Mouse (Mus musculus) left cerebral cortex, adult 9 months (tissue): Measurements from ENCODE around the gene Epha2.

Experiments used
- DNase-seq, 2 experiments: peaks; one replicate each; pipeline ENCODE4 v3.0.0; 2022; ENCODE audit warnings: low spot score in 2 of 2

The Epha2 gene

GRCm38 (mm10) chr4:141329968-141330367 is 28.9 kb downstream of the Epha2 start:
- DNase-seq = no peak

- DNase-seq = no peak
Measured at GRCm38 (mm10) chr4:141331446-141331845, 30.4 kb downstream of the Epha2 start.

- no peak for DNase-seq
Measured at GRCm38 (mm10) chr4:141332258-141332657, 31.2 kb downstream of the Epha2 start.

GRCm38 (mm10) chr4:141334695-141335094 is 33.7 kb downstream of the Epha2 start:
- DNase-seq = no peak

- no peak for DNase-seq
Measured at GRCm38 (mm10) chr4:141335263-141335796, 34.3 kb downstream of the Epha2 start.

GRCm38 (mm10) chr4:141336196-141336595 is 35.2 kb downstream of the Epha2 start:
- DNase-seq = no peak

GRCm38 (mm10) chr4:141337986-141338385 is 36.9 kb downstream of the Epha2 start:
- DNase-seq = no peak

- DNase-seq = no peak
Measured at GRCm38 (mm10) chr4:141338853-141339252, 37.8 kb downstream of the Epha2 start.

- DNase-seq = no peak
Measured at GRCm38 (mm10) chr4:141341477-141341876, 40.4 kb downstream of the Epha2 start.

- no peak for DNase-seq
Measured at GRCm38 (mm10) chr4:141343515-141343914, 42.5 kb downstream of the Epha2 start.

- DNase-seq = no peak
Measured at GRCm38 (mm10) chr4:141345219-141345618, 44.2 kb downstream of the Epha2 start.

- no peak for DNase-seq
Measured at GRCm38 (mm10) chr4:141347365-141347797, 46.3 kb downstream of the Epha2 start.

GRCm38 (mm10) chr4:141348616-141349015 is 47.6 kb downstream of the Epha2 start:
- DNase-seq = no peak

GRCm38 (mm10) chr4:141350015-141350414 is 49.0 kb downstream of the Epha2 start:
- DNase-seq = no peak

GRCm38 (mm10) chr4:141351972-141352371 is 50.9 kb downstream of the Epha2 start:
- no peak for DNase-seq

- no peak for DNase-seq
Measured at GRCm38 (mm10) chr4:141352986-141353385, 51.9 kb downstream of the Epha2 start.

- no peak for DNase-seq
Measured at GRCm38 (mm10) chr4:141353868-141354267, 52.8 kb downstream of the Epha2 start.

GRCm38 (mm10) chr4:141357811-141358210 is 56.8 kb downstream of the Epha2 start:
- no peak for DNase-seq

- no peak for DNase-seq
Measured at GRCm38 (mm10) chr4:141359222-141359621, 58.2 kb downstream of the Epha2 start.

GRCm38 (mm10) chr4:141360846-141361245 is 59.8 kb downstream of the Epha2 start:
- DNase-seq = no peak

- peak in 1 of 2 experiments; percentile 78 for DNase-seq
Measured at GRCm38 (mm10) chr4:141362937-141363548, 62.0 kb downstream of the Epha2 start.

GRCm38 (mm10) chr4:141365126-141365525 is 64.1 kb downstream of the Epha2 start:
- no peak for DNase-seq

GRCm38 (mm10) chr4:141365876-141366275 is 64.8 kb downstream of the Epha2 start:
- no peak for DNase-seq
